In the genomic region with DNA sequence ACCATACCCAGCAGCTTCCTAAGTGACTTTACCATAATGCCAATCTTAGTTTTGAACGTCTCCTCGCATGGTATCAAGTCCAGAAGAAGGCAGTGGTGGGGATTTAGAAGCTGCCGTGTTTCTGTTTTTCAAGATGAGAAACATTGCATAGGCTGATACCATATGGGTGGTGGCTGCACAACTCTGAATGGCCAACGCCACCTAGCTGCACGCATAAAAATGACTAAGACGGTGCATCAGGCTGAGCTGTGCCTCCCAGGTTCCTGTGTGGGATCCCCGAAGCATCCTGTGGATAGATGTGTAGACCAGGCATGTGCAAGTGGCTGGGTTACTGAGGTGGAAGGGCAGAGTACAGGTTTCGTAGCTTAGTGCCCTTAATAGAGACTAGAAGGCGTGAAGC, we compare ENCODE assay signal across 8 mouse cellular contexts. TPM values are rescaled to one million over a fixed set of nuclear protein-coding genes. Genes with fewer than 3 reads are reported as not detected.
A peak's percentile ranks its signal among the peaks of the same experiment; 100 is the strongest.
DNase-seq lines count a peak whose midpoint lies in the region; TF ChIP-seq lines count a peak whose summit lies in the region.

No protein-coding gene starts in this region.

- no peaks in the 10 kb centered on the region for H3K27me3 ChIP-seq in kidney, adult 2 months (replicated peaks; ENCODE audit: control insufficient read depth, insufficient read depth, low read length)
- H3K27me3 ChIP-seq in thymus, adult 2 months (ENCODE audit: control insufficient read depth, insufficient read depth, low read length): no peaks in the 10 kb centered on the region

- TF ChIP-seq CTCF in kidney, adult 2 months (conservative IDR thresholded peaks at IDR 0.05; ENCODE audit: insufficient read depth, insufficient read length, low read depth, low read length): peak; percentile 53
- TF ChIP-seq CTCF in thymus, adult 2 months (IDR thresholded peaks at IDR 0.05; ENCODE audit: borderline replicate concordance, control insufficient read depth, extremely low read depth, insufficient read depth, low read length, poor library complexity): no peak

- peak; percentile 17 for DNase-seq in adrenal gland, postnatal 14 days
- DNase-seq in adrenal gland, postnatal 10 days: no peak
- DNase-seq in kidney, adult 2 months: no peak
- no peak for DNase-seq in kidney, postnatal 14 days
- DNase-seq in thymus, adult 2 months: peak; percentile 10
- no peak for DNase-seq in thymus, postnatal 10 days (ENCODE audit: low spot score in 2 of 2)
- DNase-seq in spleen, postnatal 10 days (ENCODE audit: low spot score in 2 of 2): no peak
- DNase-seq in layer of hippocampus, postnatal 25 days (ENCODE audit: extremely low spot score in 1 of 2, low spot score in 1 of 2): no peak

- no peaks in the 10 kb centered on the region for H3K36me3 ChIP-seq in kidney, adult 2 months (ENCODE audit: control insufficient read depth, insufficient read depth, low read length)
- no peaks in the 10 kb centered on the region for H3K36me3 ChIP-seq in thymus, adult 2 months (ENCODE audit: control insufficient read depth, insufficient read depth, low read length)

- H3K4me3 ChIP-seq in kidney, adult 2 months (ENCODE audit: insufficient read depth, low read depth, low read length): no peak overlapping the region
- no peak overlapping the region for H3K4me3 ChIP-seq in thymus, adult 2 months (ENCODE audit: control insufficient read depth, insufficient read depth, low read length)

- TF ChIP-seq POLR2A in kidney, adult 2 months (IDR thresholded peaks at IDR 0.05; ENCODE audit: low read depth, low read length): no peak
- TF ChIP-seq POLR2A in thymus, adult 2 months (IDR thresholded peaks at IDR 0.05; ENCODE audit: control insufficient read depth, extremely low read depth, insufficient read depth, low read length, poor library complexity): no peak

- H3K27ac ChIP-seq in kidney, adult 2 months (ENCODE audit: insufficient read depth, low read depth, low read length): no peak overlapping the region
- no peak overlapping the region for H3K27ac ChIP-seq in thymus, adult 2 months (ENCODE audit: control insufficient read depth, insufficient read depth, low read length)

- no peaks in the 10 kb centered on the region for H3K4me1 ChIP-seq in kidney, adult 2 months (ENCODE audit: control insufficient read depth, insufficient read depth, low read length)
- peaks cover 7% of the 10 kb centered on the region for H3K4me1 ChIP-seq in thymus, adult 2 months (replicated peaks; ENCODE audit: control insufficient read depth, insufficient read depth, low read length)

- 68% methylated on average over 9 of the region's 9 CpGs for WGBS in kidney, adult 2 months
- WGBS in thymus, adult 2 months: 38% methylated on average over 9 of the region's 9 CpGs

RNA-seq across cellular contexts. Expression of a gene that starts 42.0 kb away (rescaled TPM):
- 16.4 and 20.0 TPM in 2 replicates for total RNA-seq in adrenal gland, postnatal 14 days (2021)
- total RNA-seq in adrenal gland, postnatal 10 days (2021): 10 to 100 TPM; 14.9 to 24.9 TPM
- polyA plus RNA-seq in kidney, adult 2 months (2012; rRNA removed): 6.4 and 7.1 TPM in 2 replicates
- polyA plus RNA-seq in thymus, adult 2 months (2012; rRNA removed): 3.6 TPM in 2 replicates
- total RNA-seq in layer of hippocampus, postnatal 25 days (2021): 100 to 1,000 TPM; 375 to 428 TPM

RNA-seq across cellular contexts. Expression of a gene that starts 42.2 kb away (rescaled TPM):
- total RNA-seq in adrenal gland, postnatal 14 days (2021): 18.9 and 20.4 TPM in 2 replicates
- 10 to 100 TPM; 15.9 to 19.1 TPM for total RNA-seq in adrenal gland, postnatal 10 days (2021)
- 16.3 and 17.5 TPM in 2 replicates for polyA plus RNA-seq in kidney, adult 2 months (2012; rRNA removed)
- polyA plus RNA-seq in thymus, adult 2 months (2012; rRNA removed): 50.5 and 66.5 TPM in 2 replicates
- 1 to 10 TPM; 6.8 to 7.6 TPM for total RNA-seq in layer of hippocampus, postnatal 25 days (2021)

Comparison
In these comparisons a context has a peak if more than half of its experiments do, and no peak if none do; other contexts are left out.
1. DNase-seq: peak in adrenal gland, postnatal 14 days (single experiment) and thymus, adult 2 months (single experiment); none in adrenal gland, postnatal 10 days (single experiment), kidney, adult 2 months (single experiment), kidney, postnatal 14 days (single experiment), thymus, postnatal 10 days (0 of 2), spleen, postnatal 10 days (0 of 2) and layer of hippocampus, postnatal 25 days (0 of 2).
2. RNA of a gene that starts 42.0 kb away (total RNA-seq): 375 to 428 TPM in layer of hippocampus, postnatal 25 days; 14.9 to 24.9 TPM in adrenal gland, postnatal 10 days and 16.4 to 20.0 TPM in adrenal gland, postnatal 14 days; every median in the first group is over 10 times any median in the second.